ENCODE assay signal across 8 mouse cellular contexts in the genomic region with DNA sequence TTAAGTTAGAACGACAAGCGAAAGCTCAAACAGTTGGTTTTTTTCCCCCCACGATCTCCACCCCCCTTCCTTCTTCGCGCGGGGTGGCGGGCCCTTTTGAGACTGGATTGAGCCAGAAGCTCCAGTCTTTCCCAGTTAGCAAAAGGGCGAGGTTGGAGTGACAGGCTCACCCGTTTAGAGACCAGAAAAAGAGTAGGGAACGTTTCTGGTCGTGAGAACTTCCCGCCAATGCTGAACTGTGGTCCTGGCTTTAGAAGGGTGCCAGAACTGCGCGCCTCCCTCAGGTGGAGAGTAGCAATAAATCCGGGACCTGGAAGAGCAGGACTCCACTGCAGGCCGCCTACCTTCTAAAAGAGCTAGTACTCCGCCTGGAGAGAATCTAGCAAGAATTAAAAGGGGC. TPM values are rescaled to one million over a fixed set of nuclear protein-coding genes. Genes with fewer than 3 reads are reported as not detected.
DNase-seq lines count a peak whose midpoint lies in the region; ATAC-seq and TF ChIP-seq lines count a peak whose summit lies in the region.

No protein-coding gene starts in this region.

- ATAC-seq in erythroblast, adult 5-6 weeks (replicated peaks; ENCODE audit: low FRiP score, poor library complexity, severe bottlenecking) = peak; percentile 63
- peak; percentile 46 to 64; a peak in 3 of 4 replicates for ATAC-seq in hematopoietic stem cell, adult 5-6 weeks (replicated peaks in 1 of 2; ENCODE audit: insufficient read depth in 1 of 2, low FRiP score in 2 of 2, low TSS enrichment in 1 of 2, low read depth in 1 of 2, poor library complexity in 2 of 2, severe bottlenecking in 2 of 2)
- ATAC-seq in lung, embryonic 16.5 days (ENCODE audit: low read depth) = peak; percentile 77

- H3K9me3 ChIP-seq in ES-E14 (ENCODE audit: control insufficient read depth, insufficient read depth, low read depth, low read length) = no peaks in the 10 kb centered on the region
- no peaks in the 10 kb centered on the region for H3K9me3 ChIP-seq in lung, embryonic 16.5 days (ENCODE audit: control insufficient read depth, low read length)

- TF ChIP-seq POLR2A in bone marrow, adult 2 months (IDR thresholded peaks at IDR 0.05; ENCODE audit: borderline replicate concordance, control insufficient read depth, low read depth, low read length) = no peak

- H3K4me1 ChIP-seq in ES-E14 (ENCODE audit: control insufficient read depth in 2 of 2, insufficient read depth in 2 of 2, low read length in 2 of 2, poor library complexity in 1 of 2) = no peaks in the 10 kb centered on the region
- no peaks in the 10 kb centered on the region for H3K4me1 ChIP-seq in bone marrow, adult 2 months (ENCODE audit: control insufficient read depth, insufficient read depth, low read length)
- H3K4me1 ChIP-seq in lung, embryonic 16.5 days (replicated peaks; ENCODE audit: control insufficient read depth, insufficient read depth, low read length) = no peaks in the 10 kb centered on the region

- H3K9ac ChIP-seq in ES-E14 (ENCODE audit: insufficient read depth, low read depth, low read length, poor library complexity, severe bottlenecking) = peak overlapping the region; percentile 74
- H3K9ac ChIP-seq in lung, embryonic 16.5 days (ENCODE audit: low read length) = peak overlapping the region; percentile 60

- no peak for DNase-seq in ES-E14 (ENCODE audit: low read depth, low spot score)
- DNase-seq in layer of hippocampus, adult 11-12 months (ENCODE audit: low spot score) = peak; percentile 23
- peak; percentile 7 for DNase-seq in right cerebral cortex, postnatal 4 days
- DNase-seq in Muller cell, postnatal 12 days (ENCODE audit: inconsistent ontology term) = no peak

- in situ Hi-C loops in ES-E14 (cut with MboI; ENCODE audit: low sequenced_read_pairs in 2 of 2, unreplicated experiment in 2 of 2) = no loop called here

- H3K4me2 ChIP-seq in lung, embryonic 16.5 days (ENCODE audit: low read depth, low read length) = peak overlapping the region; percentile 57

- H3K27ac ChIP-seq in ES-E14 (ENCODE audit: insufficient read depth, low read depth, low read length, poor library complexity, severe bottlenecking) = peak overlapping the region; percentile 2; the same call in 1 of the 2 replicates
- H3K27ac ChIP-seq in bone marrow, adult 2 months (ENCODE audit: control insufficient read depth, insufficient read depth, low read depth, low read length, poor library complexity) = peak overlapping the region; percentile 19; the same call in 1 of the 2 replicates
- H3K27ac ChIP-seq in lung, embryonic 16.5 days (ENCODE audit: low read length) = peak overlapping the region; percentile 83

- H3K4me3 ChIP-seq in ES-E14 (ENCODE audit: insufficient read depth in 1 of 2, low read depth in 1 of 2, low read length in 2 of 2, poor library complexity in 1 of 2, severe bottlenecking in 1 of 2) = peak overlapping the region; percentile 69 to 87
- H3K4me3 ChIP-seq in bone marrow, adult 2 months (replicated peaks; ENCODE audit: control insufficient read depth, low read depth, low read length) = peak overlapping the region; percentile 83
- peak overlapping the region; percentile 59 for H3K4me3 ChIP-seq in lung, embryonic 16.5 days (ENCODE audit: low read length)

- H3K36me3 ChIP-seq in ES-E14 (ENCODE audit: control insufficient read depth, insufficient read depth, low read length, poor library complexity, severe bottlenecking) = no peaks in the 10 kb centered on the region
- H3K36me3 ChIP-seq in lung, embryonic 16.5 days (ENCODE audit: control insufficient read depth, insufficient read depth, low read length) = no peaks in the 10 kb centered on the region

- WGBS in bone marrow, adult 2 months = 6% methylated on average over 17 of the region's 17 CpGs
- WGBS in lung, embryonic 16.5 days = 12% methylated on average over 17 of the region's 17 CpGs

- no peak; the same call in 1 of the 2 replicates for TF ChIP-seq CTCF in bone marrow, adult 2 months (IDR thresholded peaks at IDR 0.05; ENCODE audit: control insufficient read depth, insufficient read depth, low read length)

- H3K27me3 ChIP-seq in lung, embryonic 16.5 days (ENCODE audit: control insufficient read depth, insufficient read depth, low read depth, low read length) = no peaks in the 10 kb centered on the region

TF ChIP-seq in ES-E14, 5 proteins besides CTCF, POLR2A, EP300 and RAD21:
- TF ChIP-seq ZC3H11A (IDR thresholded peaks at IDR 0.05; ENCODE audit: borderline replicate concordance, low read depth, low read length) = no peak
- no peak for TF ChIP-seq ZNF384 (IDR thresholded peaks at IDR 0.05; ENCODE audit: low read depth, low read length)
- no peak for TF ChIP-seq CHD2 (IDR thresholded peaks at IDR 0.05; ENCODE audit: low read depth, low read length)
- no peak for TF ChIP-seq HCFC1 (IDR thresholded peaks at IDR 0.05; ENCODE audit: borderline replicate concordance, insufficient read depth, low read length)
- no peak for TF ChIP-seq MAFK (IDR thresholded peaks at IDR 0.05; ENCODE audit: insufficient read depth, low read depth, low read length)

RNA-seq across cellular contexts. Expression of a gene that starts 0.5 kb away (rescaled TPM):
- 1.7 and 2.7 TPM in 2 replicates for total RNA-seq in ES-E14 (2012; rRNA removed)
- polyA plus RNA-seq in bone marrow, adult 2 months (2011; ENCODE audit: insufficient read depth, insufficient read length, low replicate concordance, missing spikeins) = 34.1 and 46.8 TPM in 2 replicates
- 25.9 and 43.0 TPM in 2 replicates for total RNA-seq in erythroblast, adult 5-6 weeks (2015; ENCODE audit: low replicate concordance)
- total RNA-seq in erythroblast, adult 5-6 weeks (2017; ENCODE audit: low replicate concordance) = 8.9 and 19.4 TPM in 2 replicates
- total RNA-seq in hematopoietic stem cell, adult 5-6 weeks (2017) = 27.6 and 66.5 TPM in 2 replicates
- polyA plus RNA-seq in lung, embryonic 16.5 days (2015; fragmentation: Nextera tagmentation; extraction: Ambion mirVana) = 29.3 and 33.6 TPM in 2 replicates

Comparison
In these comparisons a context has a peak if more than half of its experiments do, and no peak if none do; other contexts are left out.
1. DNase-seq: peak in layer of hippocampus, adult 11-12 months (single experiment) and right cerebral cortex, postnatal 4 days (single experiment); none in ES-E14 (single experiment) and Muller cell, postnatal 12 days (single experiment).
2. H3K27ac ChIP-seq: peak in every context shown above with its lines; median percentile 83 in lung, embryonic 16.5 days; 19 in bone marrow, adult 2 months; 2 in ES-E14.
3. Peak in every context shown above with its lines, with median percentiles within 50 percentile points of each other: H3K4me3 ChIP-seq and ATAC-seq.